In genomic region chr9:53068166-53068565, GRCm38 (mm10) we compare ENCODE assay signal across 24 mouse cellular contexts.
DNase-seq lines count a peak whose midpoint lies in the region; ATAC-seq and TF ChIP-seq lines count a peak whose summit lies in the region.
"Had no signal": no experiment of that assay in that cellular context is flagged by ENCODE, and none has a peak within 500 bp of the region (broad histone marks: within the 10 kb centered on the region; RNA-seq: fewer than 3 reads in every experiment).

No protein-coding gene starts in this region.

- 40% methylated on average over 5 of the region's 5 CpGs for WGBS in liver, embryonic 13.5 days (ENCODE audit: insufficient replicate concordance)

- no peaks in the 10 kb centered on the region for H3K9me3 ChIP-seq in liver, embryonic 13.5 days (replicated peaks)
- no peaks in the 10 kb centered on the region for H3K9me3 ChIP-seq in MEL (replicated peaks; ENCODE audit: insufficient read depth, low read length)
- H3K9me3 ChIP-seq: embryonic facial prominence, embryonic 10.5 days; embryonic facial prominence, embryonic 12.5 days; forebrain, embryonic 13.5 days; forebrain, embryonic 15.5 days had no signal

- no peak overlapping the region for H3K9ac ChIP-seq in liver, embryonic 13.5 days
- H3K9ac ChIP-seq in MEL (ENCODE audit: control insufficient read depth, low read depth, low read length, poor library complexity, severe bottlenecking) = no peak overlapping the region
- H3K9ac ChIP-seq: embryonic facial prominence, embryonic 12.5 days; forebrain, embryonic 13.5 days; forebrain, embryonic 15.5 days; forebrain, postnatal 0 days had no signal

- no peaks in the 10 kb centered on the region for H3K79me2 ChIP-seq in MEL (ENCODE audit: control insufficient read depth, insufficient read depth, low read length, poor library complexity)

- 0 out of 4 replicates have a peak, but pooled peaks of 1 of the 2 experiments have one; percentile 7 for TF ChIP-seq EP300 in MEL (IDR thresholded peaks at IDR 0.05; ENCODE audit: low read depth in 1 of 2, low read length in 2 of 2)

- no peaks in the 10 kb centered on the region for H3K36me3 ChIP-seq in liver, embryonic 13.5 days
- no peaks in the 10 kb centered on the region for H3K36me3 ChIP-seq in MEL (ENCODE audit: control insufficient read depth in 1 of 2, insufficient read depth in 2 of 2, low read length in 2 of 2)
- H3K36me3 ChIP-seq: embryonic facial prominence, embryonic 10.5 days; embryonic facial prominence, embryonic 12.5 days; forebrain, embryonic 15.5 days had no signal

- no peak for TF ChIP-seq RAD21 in MEL (IDR thresholded peaks at IDR 0.05; ENCODE audit: low read depth, low read length)

- no peaks in the 10 kb centered on the region for H3K27me3 ChIP-seq in liver, embryonic 13.5 days
- H3K27me3 ChIP-seq in MEL (ENCODE audit: control insufficient read depth in 1 of 2, insufficient read depth in 2 of 2, low read length in 2 of 2) = no peaks in the 10 kb centered on the region
- H3K27me3 ChIP-seq: embryonic facial prominence, embryonic 12.5 days; forebrain, embryonic 13.5 days; forebrain, embryonic 15.5 days; Patski had no signal

- H3K4me2 ChIP-seq in liver, embryonic 13.5 days = no peak overlapping the region
- H3K4me2 ChIP-seq: embryonic facial prominence, embryonic 12.5 days; forebrain, embryonic 13.5 days; forebrain, embryonic 15.5 days had no signal

- 0 out of 2 replicates have a peak, but pooled peaks have one; percentile 29 for ATAC-seq in liver, embryonic 13.5 days (ENCODE audit: low read depth)
- ATAC-seq in common myeloid progenitor, adult 5-6 weeks (replicated peaks; ENCODE audit: low read depth, poor library complexity, severe bottlenecking) = peak; percentile 29; the same call in 1 of the 2 replicates
- peak; percentile 87 for ATAC-seq in megakaryocyte progenitor cell, adult 5-6 weeks (replicated peaks; ENCODE audit: poor library complexity)
- ATAC-seq in megakaryocyte, adult 5-6 weeks (ENCODE audit: poor library complexity, severe bottlenecking) = no peak
- ATAC-seq: activated CD4-positive, CD25-positive, alpha-beta regulatory T cell, adult 4 months; forebrain, embryonic 13.5 days; forebrain, embryonic 15.5 days; forebrain, postnatal 0 days; Patski had no signal

- no peak for TF ChIP-seq POLR2A in MEL (IDR thresholded peaks at IDR 0.05; ENCODE audit: control insufficient read depth in 1 of 2, insufficient read depth in 1 of 2, low read depth in 1 of 2, low read length in 2 of 2, poor library complexity in 1 of 2)

- H3K4me1 ChIP-seq in liver, embryonic 13.5 days (replicated peaks) = no peaks in the 10 kb centered on the region
- no peaks in the 10 kb centered on the region for H3K4me1 ChIP-seq in MEL (ENCODE audit: control insufficient read depth in 1 of 2, insufficient read depth in 2 of 2, low read length in 2 of 2)
- H3K4me1 ChIP-seq: forebrain, embryonic 13.5 days; forebrain, embryonic 15.5 days had no signal

- DNase-seq in liver, embryonic 13.5 days = no peak
- no peak for DNase-seq in liver
- DNase-seq in MEL (ENCODE audit: low read depth, low spot score) = peak; percentile 6
- no peak for DNase-seq in adrenal gland, postnatal 4 days (ENCODE audit: low spot score in 2 of 2)
- DNase-seq in layer of hippocampus, adult 8-10 months (ENCODE audit: low spot score in 2 of 2) = no peak
- DNase-seq: adrenal gland, adult 8-10 months; adrenal gland, postnatal 14 days; adrenal gland, postnatal 36 days; cerebellum, adult 11 months; cerebellum, adult 18-20 months; cerebellum, adult 8-10 months; cerebellum, adult 9-11 months; cerebellum, postnatal 14 days; cerebellum, postnatal 36 days; forebrain, postnatal 0 days had no signal

- no peak overlapping the region for H3K27ac ChIP-seq in liver, embryonic 13.5 days
- no peak overlapping the region for H3K27ac ChIP-seq in MEL (ENCODE audit: control insufficient read depth, low read depth, low read length)
- H3K27ac ChIP-seq: embryonic facial prominence, embryonic 10.5 days; embryonic facial prominence, embryonic 12.5 days; forebrain, embryonic 13.5 days; forebrain, embryonic 15.5 days had no signal

- TF ChIP-seq CTCF in MEL (IDR thresholded peaks at IDR 0.05 in 2 of 3, conservative IDR thresholded peaks at IDR 0.05 in 1 of 3; ENCODE audit: control insufficient read depth in 1 of 3, insufficient read depth in 1 of 3, low read depth in 2 of 3, low read length in 3 of 3, poor library complexity in 1 of 3, severe bottlenecking in 1 of 3) = no peak

- no peak overlapping the region for H3K4me3 ChIP-seq in liver, embryonic 13.5 days (replicated peaks)
- no peak overlapping the region for H3K4me3 ChIP-seq in MEL (ENCODE audit: control insufficient read depth in 1 of 2, insufficient read depth in 1 of 2, low read depth in 2 of 2, low read length in 2 of 2)
- H3K4me3 ChIP-seq: embryonic facial prominence, embryonic 10.5 days; embryonic facial prominence, embryonic 12.5 days; forebrain, embryonic 13.5 days; forebrain, embryonic 15.5 days had no signal

TF ChIP-seq in MEL, 35 proteins besides CTCF, POLR2A, EP300 and RAD21:
- TF ChIP-seq TAL1 (IDR thresholded peaks at IDR 0.05; ENCODE audit: low read length) = no peak
- no peak for TF ChIP-seq TBP (IDR thresholded peaks at IDR 0.05; ENCODE audit: low read depth, low read length)
- TF ChIP-seq GATA1 (IDR thresholded peaks at IDR 0.05; ENCODE audit: low read depth, low read length) = no peak
- TF ChIP-seq ETS1 (IDR thresholded peaks at IDR 0.05; ENCODE audit: low read depth, low read length) = no peak
- TF ChIP-seq POLR2AphosphoS2 (IDR thresholded peaks at IDR 0.05; ENCODE audit: low read length) = no peak
- TF ChIP-seq ELF1 (IDR thresholded peaks at IDR 0.05; ENCODE audit: low read depth, low read length) = no peak
- no peak for TF ChIP-seq MAFK (IDR thresholded peaks at IDR 0.05; ENCODE audit: borderline replicate concordance, low read depth, low read length)
- no peak for TF ChIP-seq RCOR1 (IDR thresholded peaks at IDR 0.05; ENCODE audit: low read depth, low read length)
- no peak for TF ChIP-seq TCF12 (IDR thresholded peaks at IDR 0.05; ENCODE audit: low read depth, low read length)
- TF ChIP-seq SMC3 (IDR thresholded peaks at IDR 0.05; ENCODE audit: low read depth, low read length) = no peak
- TF ChIP-seq NELFE (IDR thresholded peaks at IDR 0.05; ENCODE audit: low read depth, low read length) = no peak
